Mouse (Mus musculus): ENCODE measurements around the gene Pclo. TPM values are rescaled to one million over a fixed set of nuclear protein-coding genes. Genes with fewer than 3 reads are reported as not detected.
"Not testable (repeated sequence)": the region's sequence is repeated elsewhere in the genome, so short reads cannot be mapped to it uniquely, and the experiment has no call there.

The Pclo gene
- total RNA-seq, 2 experiments from 2014 or later, result 0.15 to 0.29 TPM

DNA sequence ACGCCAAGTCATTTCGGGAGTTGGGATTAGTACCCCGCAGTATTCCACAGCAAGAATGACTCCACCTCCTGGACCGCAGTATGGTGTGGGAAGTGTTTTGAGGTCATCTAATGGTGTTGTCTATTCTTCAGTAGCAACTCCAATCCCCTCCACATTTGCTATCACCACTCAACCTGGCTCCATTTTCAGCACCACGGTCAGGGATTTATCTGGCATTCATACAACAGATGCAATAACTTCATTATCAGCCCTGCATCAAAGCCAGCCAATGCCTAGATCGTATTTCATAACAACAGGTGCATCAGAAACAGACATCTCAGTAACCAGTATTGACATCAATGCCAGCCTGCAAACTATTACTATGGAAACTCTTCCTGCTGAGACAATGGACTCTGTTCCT lies 165.7 kb downstream of the Pclo start:
- DNase-seq, result no peak

DNA sequence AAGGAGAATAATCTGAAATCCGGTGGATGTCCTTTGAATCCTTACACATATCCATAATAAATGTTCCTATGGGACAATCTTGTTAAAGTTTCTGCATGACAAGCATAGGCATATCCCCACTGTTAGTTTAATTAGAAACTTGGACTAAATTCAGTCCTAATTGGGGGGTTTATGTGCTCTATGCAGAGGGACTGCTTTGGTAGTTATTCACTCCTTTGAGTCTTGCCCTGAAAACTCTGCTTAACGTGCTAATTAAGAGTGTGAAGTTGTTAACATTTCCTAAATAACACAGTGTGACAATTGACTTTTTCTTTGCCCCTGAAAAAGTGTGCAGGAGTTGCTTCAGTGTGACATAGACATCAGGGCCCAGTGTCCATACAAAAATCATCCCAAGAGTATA lies 177.3 kb downstream of the Pclo start:
- no peak for DNase-seq

DNA sequence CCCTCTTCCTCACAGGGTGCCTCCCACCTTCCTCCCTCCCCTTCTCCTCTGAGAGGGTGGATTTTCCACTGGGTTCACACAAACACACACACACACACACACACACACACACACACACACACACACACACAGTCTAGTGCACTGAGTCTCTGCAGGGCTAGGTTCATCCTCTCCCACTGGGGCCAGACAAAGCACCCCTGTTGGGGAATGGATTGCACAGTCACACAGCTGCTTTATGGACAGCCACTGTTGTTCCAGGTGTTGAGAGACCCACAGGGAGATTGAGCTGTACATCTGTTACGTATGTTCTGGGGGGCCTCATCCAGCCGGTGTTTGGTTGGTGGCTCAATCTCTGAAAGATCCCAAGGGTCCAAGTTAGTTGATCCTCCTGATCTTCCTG lies 182.0 kb downstream of the Pclo start:
- no peak for DNase-seq

DNA sequence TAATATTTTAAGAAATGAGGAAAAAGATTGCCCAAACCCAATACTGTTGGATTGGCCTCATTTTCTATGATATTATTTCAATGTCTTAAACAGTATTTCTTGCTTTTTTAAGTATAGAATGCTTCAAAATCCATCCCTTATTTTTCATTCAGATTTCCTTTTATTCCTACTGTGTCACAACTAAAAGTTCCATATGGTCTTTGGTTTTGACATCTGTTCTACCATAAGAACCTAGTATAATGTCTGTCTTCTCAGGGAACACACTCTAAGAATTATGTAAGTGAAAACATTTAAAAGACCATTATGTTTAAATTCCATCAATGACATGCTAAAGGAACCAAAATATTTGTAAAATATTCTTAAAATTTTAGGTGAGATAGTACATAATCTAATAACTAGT lies 186.2 kb downstream of the Pclo start:
- DNase-seq, result no peak

DNA sequence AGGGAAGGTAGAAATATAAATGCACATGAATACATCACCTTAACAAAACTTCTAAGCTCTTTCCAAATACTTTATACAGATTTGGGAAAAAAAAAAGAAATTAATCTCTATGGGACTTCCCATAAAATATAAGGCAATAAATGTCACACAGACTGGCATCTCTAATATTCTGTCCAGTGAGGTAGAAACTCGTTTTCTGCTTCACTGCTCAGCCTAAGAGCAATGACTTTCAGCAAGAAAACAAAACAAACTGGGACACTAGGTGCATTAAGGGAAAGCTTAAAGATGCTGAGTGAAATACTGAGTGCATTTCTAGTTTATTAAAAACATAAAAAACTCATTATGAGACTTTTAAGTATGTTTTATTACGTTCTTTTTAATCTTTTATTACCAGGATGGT lies 190.7 kb downstream of the Pclo start:
- no peak for DNase-seq

DNA sequence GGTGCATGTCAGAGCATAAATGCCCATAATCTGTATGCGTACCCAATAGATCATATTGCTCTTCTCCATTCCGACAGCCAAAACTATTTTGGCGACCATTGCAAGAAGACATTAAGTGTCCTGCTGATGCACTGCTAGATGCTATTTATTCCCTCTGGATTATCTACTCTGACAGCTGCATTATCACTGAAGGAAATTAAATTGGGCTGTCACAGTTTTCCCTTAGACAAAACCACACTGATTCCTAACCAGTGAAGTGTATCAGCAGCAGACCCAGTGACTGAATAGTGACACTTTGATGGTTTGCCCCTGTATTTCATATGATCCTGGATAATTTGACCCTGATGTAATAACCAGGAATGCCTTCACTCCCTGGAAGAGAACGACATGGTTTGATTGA lies 192.6 kb downstream of the Pclo start:
- DNase-seq, result no peak

DNA sequence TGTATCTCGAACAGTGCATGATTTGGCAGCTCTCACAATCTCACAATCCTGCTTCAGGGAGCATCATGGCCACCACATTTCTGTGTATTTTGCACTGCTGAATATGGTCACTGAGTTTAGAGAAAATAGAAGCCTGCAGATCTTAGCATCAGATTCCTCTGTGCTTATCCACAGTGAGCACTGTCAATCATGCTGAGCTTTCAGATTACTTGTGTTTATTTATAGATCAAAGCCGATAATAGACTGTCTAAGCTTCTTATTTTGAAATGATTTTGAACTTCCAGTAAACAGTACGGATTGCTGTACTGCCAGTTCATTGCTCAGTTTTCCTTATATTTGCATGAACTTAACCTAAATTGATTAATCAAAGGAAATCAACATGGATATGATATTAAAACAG lies 208.9 kb downstream of the Pclo start:
- DNase-seq, result no peak

DNA sequence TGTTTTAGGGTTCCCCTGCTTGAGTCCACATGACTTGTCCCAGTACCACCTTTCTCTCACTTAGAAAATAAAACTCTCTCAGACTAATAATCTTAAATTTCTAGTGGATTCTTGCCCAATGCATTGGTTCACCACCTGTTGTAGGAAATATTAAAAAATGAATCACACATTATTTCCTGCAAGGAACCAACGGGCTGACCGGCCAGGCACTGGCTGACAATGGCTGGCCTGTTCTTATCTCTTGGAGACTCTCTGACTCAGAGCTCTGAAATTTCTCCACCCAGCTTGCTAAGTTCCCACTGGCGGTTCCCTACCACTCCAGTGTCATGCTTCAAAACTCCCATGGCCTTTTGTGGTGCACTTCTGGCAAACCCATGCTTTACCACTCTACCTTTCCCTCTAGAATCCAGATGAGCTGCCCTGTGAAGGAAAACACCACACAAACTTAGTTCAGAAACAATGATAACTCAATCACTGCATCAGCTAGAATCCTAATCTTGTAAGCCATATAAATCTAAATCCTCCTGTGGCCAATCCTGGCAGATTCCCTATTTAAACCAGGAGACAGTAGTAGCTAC lies 214.0 kb downstream of the Pclo start:
- DNase-seq, result no peak

DNA sequence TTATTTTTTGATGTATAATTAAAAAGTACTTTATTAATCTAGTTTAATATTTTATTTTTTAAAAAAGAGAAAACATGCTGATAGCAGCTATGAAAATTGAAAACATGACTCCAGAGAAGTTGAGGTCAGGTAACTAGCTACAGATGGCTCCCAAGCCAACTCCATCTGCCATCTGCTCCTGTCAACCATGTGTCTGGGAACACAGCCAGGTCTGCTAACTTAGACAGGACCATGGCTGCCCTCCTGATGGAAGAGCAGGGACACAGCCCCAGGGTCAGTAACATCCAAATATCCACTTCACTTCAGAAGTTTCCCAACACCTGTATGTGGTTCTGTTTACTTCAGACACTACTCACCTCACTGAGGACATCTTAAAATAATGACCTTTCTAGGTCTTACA lies 236.2 kb downstream of the Pclo start:
- no peak for DNase-seq

DNA sequence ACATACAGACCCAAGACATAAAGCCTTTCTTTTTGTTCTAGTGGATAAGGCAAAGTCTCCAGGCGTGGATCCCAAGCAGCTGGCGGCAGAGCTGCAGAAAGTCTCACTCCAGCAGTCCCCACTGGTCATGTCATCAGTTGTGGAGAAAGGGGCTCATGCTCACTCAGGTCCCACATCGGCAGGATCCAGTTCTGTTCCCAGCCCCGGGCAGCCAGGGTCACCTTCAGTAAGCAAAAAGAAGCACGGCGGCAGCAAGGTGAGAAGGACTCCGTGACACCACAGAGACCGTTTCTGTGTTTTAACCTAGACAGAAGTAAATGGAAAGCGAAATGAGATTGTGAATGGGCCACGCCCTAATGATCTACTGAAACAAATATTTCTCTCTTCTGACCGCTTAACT lies 252.0 kb downstream of the Pclo start:
- no peak for DNase-seq

DNA sequence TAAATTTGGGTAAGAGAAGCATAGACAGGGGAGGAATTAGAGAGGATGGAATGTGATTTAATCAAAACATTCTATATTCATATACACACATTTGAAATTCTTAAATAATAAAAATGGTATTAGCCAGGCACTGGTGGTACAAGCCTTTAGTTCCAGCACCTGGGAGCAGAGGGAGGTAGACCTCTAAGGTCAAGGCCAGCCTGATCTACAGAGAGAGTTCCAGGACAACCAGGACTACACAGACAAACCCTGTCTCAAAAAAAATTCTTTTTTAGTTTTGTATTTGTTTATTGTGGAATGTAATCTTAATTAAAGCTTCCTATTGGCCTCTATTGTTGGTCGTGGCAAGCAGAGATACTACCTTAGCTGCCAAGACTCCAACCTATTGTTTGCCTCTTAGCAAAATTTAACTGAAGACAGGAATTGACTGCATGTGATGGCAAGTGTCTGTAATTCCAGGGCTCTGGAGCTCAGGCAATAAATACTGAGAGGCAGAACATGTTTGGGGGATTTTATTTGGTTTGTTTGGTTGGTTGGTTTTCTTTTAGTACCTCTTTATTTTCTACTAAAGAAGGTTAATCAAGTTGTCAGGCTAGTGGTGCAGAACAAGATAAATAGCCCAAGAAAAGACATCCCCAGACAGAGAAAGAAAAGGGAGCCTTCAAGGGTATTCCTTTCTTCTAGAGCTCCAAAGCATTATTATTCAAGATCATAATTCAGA lies 267.8 kb downstream of the Pclo start:
- no peak for DNase-seq

DNA sequence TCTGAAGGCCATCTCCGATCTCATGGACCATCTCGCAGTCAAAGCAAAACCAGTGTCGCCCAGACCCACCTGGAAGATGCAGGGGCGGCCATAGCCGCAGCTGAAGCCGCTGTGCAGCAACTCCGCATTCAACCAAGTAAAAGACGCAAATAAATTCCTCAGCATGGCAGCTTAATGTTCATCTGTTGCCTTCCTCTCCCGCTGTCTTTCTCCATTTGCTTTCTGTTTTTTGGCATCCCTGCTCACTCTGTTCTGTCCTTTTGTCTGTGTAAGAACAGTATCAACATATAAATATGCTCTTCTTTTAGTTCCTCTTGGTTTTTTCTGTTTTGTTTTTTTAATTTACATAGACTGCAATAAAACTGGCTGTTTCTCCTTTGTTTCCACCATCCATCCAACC lies 279.2 kb downstream of the Pclo start:
- no peak for DNase-seq

DNA sequence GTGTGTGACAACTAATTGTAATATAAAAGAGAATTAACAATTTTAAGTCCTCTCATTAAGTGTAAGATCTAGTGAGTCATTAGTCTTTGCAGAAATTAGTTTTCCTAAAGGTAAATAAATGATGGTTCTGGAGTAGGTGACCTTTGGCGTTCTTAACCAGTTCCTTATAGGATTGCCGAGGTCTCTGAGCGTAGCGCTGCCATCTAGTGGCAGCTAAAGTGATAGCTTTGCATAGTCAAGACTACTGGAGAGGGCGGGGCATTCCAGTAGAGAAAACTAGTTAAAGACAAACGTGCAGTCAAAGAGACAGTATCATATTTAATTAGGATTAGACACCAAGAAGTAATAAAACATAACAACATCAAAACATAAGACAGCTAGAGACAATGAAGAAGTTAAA lies 292.4 kb downstream of the Pclo start:
- no peak for DNase-seq

DNA sequence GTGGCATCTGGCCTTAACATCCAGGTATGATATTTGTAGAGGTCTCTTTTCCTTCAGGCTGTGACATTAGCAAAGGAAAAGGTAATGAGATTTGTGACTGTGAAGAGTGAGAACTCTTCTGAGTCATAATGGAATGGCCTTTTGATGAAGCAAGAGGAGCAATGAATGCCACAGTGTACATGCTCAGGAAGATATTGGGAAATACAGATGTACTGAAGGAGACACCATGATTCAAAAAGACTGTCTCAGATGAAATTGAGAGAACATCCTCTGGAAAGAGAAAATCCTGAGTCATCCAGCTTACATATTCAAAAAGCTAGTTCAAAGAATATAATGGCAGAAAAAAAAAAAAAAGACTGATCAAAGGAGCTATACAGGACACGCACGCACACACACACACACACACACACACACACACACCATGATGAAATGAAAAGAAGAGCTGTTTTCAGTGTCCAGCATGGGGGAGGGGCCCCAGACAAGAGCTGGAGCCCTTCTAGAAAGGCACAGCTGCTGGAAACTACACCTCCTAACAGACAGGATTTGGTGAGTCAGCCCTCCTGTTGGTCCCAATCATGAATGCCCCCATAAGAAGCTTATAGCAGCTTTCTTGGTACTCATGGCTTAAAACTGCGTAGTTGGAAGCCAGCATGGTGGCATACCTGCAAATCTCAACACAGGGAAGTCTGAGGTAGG lies 318.6 kb downstream of the Pclo start:
- DNase-seq, result no peak

DNA sequence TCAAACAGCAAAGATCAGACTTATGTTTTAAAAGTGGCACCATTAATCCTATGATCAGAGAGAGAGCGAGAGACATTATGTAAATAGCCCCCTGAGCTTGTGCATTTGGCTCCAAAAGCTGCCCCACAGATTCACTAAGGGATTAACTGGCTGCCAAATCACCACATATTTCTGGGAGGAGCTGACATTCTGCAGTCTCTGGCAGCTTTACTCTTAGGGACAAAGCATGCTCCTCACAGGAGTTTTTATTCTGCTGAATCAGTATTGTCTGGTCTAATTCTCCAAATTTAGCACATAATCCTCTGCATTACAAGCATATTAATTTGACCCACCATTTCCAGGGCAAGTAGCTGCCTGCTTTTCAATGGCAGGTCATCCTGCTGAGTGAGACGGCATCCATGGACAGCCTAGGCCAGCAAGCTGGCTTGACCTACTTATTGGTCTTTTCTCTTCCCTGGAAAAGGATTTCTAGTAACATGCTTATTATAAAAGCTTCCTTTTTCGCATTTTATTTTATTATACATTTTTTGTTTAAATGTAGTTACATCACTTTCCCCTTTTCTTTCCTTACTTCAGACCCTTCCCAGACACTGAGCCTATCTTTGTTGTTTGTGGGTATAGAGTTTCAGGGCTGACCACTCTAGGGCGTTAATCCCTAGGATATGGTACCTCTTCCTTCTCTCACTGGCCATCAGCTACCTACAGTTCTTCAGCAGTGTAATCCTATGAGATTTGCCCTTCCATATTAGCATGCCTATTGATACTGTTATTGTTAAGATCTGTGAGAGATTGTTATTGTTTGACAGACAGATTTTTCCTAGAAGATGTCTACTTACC lies 319.7 kb downstream of the Pclo start:
- no peak for DNase-seq

DNA sequence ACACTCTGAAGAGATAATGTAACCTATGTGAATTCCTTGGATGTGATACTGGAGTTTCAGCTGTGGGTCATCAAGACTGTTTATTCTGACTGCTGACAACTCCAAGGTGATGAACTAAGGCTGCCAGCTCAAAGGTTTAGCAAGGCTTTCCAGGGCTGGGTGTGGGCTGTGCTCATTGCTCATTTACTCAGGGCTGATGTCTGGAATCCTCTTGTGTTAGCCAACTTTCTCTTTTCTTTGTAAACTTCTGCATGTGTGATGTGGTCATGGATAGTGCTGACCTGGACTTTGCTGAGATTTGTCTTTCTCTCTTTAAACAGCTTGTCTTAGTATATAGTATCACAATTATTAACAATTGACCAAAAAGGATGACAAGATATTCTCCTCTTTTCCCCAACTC lies 338.9 kb downstream of the Pclo start:
- DNase-seq, result no peak

DNA sequence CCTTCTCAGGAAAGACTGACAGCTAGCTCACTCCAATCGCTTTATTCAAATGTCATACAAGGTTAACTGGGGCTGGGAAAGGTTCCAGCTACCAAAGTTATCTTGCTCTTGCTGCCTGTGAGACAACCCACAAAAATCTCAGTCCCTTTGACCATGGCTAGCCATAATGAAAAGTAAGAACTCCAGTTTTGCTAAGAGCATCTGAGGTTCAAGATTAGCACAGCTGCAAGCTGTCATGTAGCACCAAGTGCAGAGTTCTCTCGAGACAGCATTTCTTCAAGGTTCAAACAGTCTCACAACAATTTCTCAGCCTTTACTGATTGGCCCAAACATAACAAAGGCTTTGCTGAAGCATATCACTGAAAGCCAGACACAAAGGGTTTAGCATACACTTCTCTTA lies 370.6 kb downstream of the Pclo start:
- DNase-seq, result not testable (repeated sequence)

DNA sequence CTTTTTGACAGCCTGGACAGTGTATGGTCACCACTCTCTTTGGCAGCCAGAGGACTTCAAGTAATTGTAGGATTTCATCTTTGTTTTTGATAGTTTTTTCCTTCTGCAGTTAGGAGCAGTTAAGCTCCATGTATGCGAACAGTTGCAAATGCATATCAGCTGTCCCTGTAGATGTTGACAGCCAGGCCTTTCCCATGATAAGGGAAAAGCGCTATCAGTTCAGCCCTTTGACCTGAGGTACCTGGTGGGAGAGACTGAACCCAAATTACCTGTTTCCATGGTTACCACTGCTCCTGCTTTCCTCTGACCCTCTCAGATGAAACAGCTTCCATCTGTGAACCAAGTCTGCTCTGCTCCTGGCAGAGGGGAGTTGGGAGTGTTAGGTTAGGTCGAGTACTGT lies 377.5 kb downstream of the Pclo start:
- DNase-seq, result no peak

DNA sequence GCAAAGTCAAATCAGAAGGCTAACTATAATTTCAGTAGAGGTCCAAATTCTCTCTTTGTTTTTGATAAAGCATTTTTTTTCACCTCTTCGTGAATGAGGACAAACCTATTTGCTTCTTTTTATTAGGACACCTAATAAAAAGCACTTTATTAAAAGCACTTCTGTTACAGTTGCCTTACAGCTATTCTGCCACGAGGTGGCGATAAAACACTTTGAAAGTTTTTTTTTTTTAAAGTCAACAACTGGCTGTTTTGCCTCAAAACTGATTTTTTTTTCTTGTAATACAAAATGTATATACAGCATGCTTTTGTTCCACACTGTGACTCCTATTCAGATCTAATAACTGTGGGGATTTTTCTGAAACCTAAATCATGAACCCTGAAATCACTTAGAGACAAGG lies 388.8 kb downstream of the Pclo start:
- DNase-seq, result not testable (repeated sequence)

Data from gastrocnemius, postnatal 25 days (tissue).